Mouse (Mus musculus): ENCODE measurements at regions not wholly inside any gene's neighbourhood (a gene's known extent, or its start where the extent isn't known, plus 50 kb on each side); places are given as distances from the start of the nearest gene placed in this dataset.
A peak's percentile ranks its signal among the peaks of the same experiment; 100 is the strongest.

DNA sequence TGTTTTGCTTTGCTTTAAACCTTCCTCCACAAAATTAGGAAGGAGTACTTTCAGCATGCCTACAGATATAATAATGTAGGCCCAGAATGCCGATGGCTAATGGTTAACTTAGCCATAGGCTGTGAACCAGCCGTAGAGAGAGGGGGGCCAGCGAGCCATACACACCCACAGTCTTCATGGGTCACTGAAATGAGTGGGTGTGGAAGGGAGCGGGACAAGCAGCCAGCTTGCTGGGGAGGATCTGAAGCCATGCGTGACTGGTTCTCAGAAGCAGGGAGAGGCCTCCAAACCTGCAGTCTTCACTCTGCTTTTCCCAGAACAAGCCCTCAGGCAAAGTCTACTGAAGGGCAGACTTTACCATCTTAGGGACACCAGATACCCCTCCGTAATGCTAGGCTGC, 50.8 kb upstream of the Ptpn13 start:
- no peak for DNase-seq (ENCODE audit: low read depth)

DNA sequence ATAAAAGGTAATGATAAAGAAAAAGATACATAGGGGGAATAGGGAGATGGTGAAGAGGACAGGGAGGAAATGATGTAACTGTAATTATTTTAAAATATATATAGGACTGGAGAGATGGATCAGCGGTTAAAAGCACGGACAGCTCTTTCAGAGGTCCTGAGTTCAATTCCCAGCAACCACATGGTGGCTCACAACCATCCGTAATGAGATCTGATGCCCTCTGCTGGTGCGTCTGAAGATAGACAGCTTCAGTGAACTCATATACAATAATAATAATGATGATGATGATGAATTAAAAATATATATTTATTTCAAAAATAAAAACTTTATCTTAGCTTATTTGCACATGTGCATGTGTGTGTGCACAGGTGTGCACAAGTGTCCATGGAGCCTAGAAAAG, 51.9 kb upstream of the Ptpn13 start:
- no peak for DNase-seq (ENCODE audit: low read depth)

DNA sequence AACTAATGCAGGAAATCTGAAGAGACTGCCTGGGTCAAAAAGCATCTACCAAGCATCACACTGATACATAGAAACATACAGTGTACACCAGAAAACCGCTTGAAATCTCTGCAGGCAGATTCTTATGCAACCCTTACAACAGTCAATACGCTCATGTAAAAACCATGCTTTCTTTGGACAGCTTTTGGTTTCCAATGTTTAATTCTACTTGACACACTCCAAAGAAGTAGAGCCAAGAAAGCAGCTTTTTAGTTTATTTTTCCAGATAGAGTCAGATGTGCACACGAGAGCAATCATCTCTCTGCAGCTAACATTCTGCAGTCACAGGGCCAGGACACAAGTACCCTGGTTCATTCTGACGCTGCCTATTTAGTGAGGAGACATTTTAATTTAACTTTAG, 54.5 kb upstream of the Ptpn13 start:
- no peak for DNase-seq (ENCODE audit: low read depth)

DNA sequence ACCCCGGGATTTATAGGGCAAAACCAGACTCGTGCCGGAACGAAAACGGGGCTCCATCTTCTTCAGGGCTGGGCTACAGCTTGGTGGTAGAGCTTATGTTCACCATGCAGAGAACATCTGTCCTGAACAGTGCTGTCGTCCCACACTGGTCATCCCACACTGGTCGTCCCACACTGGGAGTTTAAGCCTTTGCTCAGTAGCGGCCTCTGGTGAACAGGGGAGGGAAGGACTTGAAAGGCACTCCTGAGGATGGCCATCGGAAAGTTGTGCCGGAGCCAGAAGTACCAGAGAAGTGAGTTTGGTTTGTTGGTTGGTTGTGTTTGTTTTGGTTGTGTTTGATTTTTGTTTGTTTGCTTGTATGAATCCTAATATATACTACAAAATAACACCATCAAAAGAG, 56.0 kb upstream of the Ptpn13 start:
- no peak for DNase-seq (ENCODE audit: low read depth)

DNA sequence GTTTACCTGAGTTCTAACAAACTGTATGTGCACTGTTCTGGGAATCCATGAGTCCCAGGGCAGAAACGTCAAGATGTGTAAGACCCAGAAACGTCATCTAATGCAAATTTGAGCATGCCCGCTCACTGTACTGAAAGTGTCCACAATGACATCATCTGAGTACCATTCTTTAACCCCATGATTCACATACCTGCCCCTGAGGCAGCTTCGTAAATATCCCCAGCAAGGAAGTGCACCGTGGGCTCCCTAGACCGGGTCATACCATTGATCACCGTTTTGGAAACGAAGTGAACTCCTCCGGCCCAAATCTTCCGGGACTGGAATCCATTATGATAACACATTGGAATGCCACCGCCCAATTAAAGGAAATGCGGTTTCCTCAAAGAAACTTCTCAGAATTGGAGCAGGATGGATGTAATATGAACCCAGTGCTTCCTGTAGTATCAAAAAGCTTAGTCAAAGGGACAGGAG, 57.8 kb upstream of the Ptpn13 start:
- peak; percentile 68 for DNase-seq (ENCODE audit: low read depth)

DNA sequence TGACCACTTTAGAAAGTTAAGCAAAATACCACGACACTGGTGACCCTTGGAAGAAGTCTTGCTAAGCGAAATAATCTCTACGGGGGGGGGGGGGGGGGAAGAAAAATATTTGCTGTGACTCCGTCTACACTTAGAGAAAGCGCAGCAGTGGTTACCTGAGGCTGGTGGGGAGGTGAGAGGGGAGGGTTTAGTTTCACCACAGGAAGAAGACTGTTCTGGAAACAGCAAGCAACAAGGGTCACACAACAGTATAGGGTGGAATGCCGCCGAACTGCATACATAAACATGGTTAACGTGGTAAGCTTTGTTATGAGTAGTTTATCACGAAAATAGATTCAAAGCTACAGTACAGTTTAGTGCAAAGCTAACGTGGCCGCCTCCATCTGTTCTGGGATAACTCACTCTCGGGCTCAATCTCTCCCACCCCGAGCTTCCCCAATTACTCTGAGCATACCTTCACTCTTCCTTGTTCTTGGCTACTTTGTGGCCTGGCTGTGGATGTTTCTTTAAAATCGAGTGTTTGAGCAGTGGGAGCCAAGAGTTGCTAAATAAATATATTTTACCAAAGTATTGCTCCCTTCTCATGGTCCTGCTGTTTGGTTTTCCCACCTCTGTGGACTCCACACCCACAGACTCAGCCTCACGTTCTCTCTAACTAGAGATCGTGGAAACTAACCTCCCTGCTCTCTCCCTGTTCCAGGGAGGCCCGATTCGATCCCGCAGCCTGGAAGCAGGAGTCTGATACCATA, 59.1 kb upstream of the Ptpn13 start:
- DNase-seq (ENCODE audit: low read depth): no peak

DNA sequence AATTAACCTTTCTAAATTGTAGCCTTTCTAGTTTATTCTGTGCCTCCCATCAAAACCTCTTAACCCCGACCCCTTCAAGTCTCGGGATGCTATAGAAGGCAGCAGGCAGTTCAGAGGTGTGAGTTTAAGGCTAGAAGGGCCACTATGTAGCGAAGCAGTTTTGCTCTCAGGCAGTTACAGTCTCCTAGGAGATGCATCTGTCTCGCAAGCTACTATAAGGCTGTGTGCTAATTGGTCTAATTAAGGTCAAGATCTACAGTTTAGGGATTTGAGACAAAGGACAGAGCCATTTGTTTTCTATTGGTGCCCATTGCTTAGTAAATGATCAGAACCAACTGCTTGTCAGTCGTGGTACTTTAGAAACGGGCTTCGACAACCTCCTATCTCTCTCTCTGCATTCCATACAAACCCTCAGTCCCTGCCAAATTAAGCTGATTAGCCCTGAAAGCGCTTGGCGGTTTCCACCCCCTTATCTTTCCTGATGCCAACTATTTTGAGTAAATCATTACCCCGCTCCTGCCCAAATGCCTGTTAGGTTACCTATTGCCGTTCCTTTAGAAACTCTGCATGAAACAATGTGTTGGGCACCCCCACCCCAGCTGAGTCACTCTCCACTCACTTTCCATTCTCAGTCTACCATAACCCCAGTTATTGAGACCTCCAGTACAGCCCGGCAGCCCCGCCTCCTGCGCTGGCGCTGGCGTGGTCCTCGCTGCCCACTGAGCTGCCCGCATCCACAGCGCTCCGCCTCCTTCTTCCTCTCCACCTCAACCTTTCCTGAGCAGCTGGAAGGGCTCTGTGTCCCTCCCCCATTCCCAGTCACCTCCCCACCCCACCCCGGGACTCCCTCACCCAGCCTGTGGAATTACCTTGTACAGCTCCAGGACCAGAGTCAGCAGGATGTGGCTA, 59.9 kb upstream of the Ptpn13 start:
- DNase-seq (ENCODE audit: low read depth): no peak

DNA sequence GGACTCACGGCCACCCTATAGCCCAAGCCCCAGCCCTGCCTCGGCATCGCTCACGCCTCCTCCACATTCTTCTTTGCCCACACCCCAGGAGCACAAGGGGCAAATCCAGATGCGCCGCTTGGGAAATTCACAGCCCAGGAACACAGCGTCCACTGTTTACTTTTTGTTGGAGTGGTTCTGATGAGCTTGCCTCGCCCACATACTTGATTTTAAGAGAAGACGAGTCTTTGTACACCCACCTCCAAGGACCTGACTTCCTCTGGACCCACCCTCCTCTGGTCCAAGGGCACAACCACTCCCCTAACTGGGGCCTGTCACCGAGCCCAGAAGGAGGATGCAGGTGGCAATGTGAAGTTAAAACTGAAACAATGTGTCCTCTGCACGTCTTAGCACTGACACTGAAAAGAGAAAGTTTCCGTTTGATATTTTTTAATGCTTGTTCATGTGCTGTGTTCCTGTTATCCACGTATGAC, 64.2 kb upstream of the Ptpn13 start:
- peak; percentile 53 for DNase-seq (ENCODE audit: low read depth)

DNA sequence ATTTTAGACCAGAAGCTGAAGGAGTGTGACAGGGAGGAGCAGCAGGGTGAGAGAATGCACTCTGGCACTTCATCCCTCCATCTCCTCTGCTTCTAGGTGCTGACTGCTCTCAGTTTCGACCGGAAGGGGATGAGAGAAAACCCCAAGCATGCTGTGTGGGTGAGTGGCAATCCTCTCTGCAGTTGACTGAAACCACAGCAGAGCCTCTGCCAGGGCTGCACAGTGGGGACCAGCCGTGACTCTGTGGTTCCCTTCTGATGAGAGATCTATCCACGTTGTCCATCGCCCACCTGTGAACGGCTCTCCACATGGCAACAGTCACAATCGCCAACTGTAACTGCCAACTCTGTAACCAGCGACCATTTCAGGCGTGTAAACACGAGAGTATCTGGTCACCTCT, 64.6 kb upstream of the Ptpn13 start:
- peak; percentile 61 for DNase-seq (ENCODE audit: low read depth)

DNA sequence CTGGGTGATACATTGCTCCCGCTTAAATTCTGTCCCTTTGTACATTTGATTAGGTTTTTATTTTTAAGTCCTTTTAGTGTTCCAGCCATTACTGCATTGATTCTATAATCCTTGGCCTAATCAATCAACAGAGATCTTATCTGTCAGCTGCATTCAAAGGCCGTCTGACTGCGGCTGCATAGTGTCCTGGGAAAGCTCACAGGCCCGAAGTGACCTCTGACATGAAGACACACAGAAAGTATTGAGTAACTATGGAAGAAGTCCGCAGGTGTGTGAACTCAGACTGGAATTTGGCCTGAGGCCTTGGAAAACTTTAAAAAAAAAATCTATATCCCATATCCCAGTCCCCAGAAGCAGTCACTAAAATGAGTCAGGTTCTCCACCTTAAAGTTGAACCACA, 67.4 kb upstream of the Ptpn13 start:
- no peak for DNase-seq (ENCODE audit: low read depth)

DNA sequence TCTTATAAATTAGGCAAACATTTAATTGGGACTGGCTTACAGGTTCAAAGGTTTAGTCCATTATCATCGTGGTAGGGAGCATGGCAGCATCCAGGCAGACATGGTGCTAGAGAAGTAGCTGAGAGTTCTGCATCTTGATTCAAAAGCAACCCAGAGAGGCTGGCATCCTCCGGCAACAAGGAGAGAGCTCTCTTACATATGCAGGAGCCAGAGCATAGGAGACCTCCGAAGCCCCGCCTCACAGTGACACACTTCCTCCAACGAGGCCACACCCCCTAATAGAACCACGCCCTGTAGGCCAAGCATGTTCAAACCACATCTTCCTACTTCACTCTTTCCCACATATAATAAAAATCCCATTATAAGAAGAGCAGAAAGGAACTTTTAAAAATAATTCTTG, 68.5 kb upstream of the Ptpn13 start:
- DNase-seq (ENCODE audit: low read depth): no peak

DNA sequence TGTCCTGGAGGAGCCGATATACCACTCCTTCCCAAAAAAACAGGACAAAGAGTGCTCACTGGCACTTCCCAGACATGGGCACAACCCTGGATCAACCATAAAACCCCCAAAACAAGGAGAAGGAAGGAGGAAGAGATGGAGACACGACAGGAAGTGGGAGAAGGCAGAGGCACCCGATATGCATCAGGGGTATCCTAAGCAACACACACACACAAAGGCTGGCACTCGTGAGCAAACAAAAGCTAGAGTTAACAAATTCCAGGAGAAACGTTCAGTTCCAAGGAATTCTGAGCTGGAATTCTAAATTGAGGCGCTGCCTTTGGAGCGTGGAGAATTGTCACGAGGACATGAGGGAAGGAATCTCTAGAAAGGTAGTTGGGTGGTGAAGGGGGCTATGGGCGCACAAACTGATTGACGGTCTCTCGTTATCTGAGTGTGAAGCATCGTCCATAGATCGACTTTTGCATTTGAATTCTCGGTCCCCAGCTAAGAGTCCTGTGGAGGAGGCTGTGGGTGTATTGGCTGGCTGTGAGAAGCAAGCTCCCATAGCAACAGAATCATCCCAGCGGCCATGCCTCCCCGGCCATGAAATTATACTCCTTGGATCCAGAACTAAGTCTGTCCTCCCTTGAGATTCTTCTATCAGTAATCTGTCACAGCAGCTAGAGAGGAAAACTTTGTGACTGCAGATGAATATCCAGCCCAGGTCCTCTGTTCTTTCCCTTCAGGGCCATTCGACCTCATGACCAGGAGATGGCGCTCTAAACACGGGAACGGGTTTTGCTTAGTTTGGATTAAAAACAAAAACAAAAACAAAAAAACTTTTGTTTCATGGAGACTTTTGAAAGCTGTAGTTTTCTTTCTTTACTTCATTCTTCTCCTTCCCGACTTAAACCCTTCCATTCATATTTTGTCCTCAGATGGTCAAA, 69.4 kb upstream of the Ptpn13 start:
- DNase-seq (ENCODE audit: low read depth): peak; percentile 73

DNA sequence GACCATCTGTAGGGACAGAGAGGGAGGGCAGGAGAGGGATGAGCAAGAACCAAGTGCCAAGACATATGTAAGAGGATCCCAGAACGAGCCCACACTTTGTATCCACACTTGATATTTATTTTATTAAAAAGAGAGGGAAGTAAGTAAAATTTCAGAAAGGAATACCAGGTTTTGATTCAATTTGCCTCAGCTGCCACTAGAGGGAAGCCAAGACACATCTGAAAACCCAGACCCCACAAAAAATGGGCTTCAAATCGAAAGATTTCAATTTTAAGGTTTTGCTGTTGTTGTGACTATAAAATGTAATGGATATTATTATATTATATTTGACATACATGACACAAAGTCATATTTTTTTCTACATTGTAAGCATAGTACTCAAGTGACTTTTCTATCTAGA, 81.1 kb upstream of the Ptpn13 start:
- peak; percentile 30 for DNase-seq (ENCODE audit: low read depth)

DNA sequence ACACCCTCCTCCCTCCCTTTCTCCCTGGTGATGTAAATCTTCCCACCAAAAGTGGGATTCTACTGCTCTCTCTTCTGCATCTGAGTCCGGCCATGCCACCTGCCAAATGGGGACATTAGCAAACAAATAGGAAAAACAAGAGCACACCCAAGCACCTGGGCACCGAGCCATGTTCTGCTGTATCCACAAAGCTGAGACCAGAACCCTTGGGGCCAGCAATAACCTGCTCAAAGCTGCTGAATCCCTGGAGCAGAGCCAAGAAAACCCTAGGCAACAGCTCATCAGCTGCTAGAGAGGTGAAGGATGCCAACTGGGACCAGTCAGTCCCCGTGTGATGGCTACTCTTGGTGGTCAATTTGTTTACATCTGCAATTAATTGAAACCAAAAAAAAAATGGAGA, 83.5 kb upstream of the Ptpn13 start:
- no peak for DNase-seq (ENCODE audit: low read depth)

DNA sequence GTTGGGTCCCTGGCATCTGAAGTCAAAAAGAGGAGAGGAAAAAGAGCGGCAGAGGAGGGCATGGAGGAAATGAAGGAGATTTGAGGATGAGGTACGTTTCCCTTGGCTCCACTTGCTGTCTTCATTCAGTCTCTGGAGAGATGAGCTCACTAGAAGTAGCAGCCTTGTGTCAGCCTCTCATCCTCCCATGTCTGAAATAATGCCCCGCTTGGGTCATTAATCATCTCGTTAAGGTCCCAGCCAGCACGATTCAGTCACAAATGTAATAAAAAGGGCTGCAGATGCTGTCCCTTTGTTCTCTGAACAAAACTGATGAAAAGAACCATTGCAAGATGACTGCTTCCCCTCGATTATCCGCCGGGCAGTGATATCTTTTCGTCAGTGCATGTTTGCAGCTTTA, 84.4 kb upstream of the Ptpn13 start:
- DNase-seq (ENCODE audit: low read depth): no peak

DNA sequence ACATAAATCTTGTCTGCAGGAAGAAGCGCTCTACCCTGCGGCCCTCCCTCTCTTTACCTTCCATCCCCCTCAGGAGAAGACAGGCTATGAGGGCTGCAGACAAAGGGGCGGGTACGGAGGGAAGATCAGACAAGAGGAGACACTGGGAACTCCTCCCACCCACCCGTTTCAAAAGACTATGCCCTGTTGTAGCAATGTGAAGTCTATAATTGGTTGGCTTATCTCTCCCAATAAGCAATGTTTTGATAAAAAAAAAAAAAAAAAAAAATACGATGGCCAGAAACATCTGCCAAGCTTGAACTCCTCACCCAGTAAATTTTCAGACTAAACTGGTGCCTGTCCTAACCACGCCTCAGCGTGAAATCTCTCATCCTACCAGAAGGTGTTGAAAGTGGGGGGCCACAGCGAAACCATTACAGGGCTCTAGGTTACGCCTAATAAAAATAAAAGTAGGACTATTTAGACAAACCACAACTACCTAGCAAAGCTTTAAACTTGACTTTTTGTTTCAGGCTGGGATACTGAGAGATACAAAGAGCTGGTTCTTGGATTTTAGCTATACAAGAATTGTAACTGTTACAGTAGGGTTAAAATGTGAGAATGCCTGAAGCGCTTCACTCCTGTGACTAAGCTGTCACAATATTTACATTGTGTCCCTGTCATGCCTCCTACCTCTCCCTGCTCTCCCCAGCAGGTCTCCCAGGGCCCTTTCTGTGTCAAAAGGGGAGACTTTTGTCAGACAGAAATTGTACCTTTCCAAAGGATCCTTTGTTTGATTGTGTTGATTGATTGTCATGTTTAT, 88.1 kb upstream of the Ptpn13 start:
- no peak for DNase-seq (ENCODE audit: low read depth)

DNA sequence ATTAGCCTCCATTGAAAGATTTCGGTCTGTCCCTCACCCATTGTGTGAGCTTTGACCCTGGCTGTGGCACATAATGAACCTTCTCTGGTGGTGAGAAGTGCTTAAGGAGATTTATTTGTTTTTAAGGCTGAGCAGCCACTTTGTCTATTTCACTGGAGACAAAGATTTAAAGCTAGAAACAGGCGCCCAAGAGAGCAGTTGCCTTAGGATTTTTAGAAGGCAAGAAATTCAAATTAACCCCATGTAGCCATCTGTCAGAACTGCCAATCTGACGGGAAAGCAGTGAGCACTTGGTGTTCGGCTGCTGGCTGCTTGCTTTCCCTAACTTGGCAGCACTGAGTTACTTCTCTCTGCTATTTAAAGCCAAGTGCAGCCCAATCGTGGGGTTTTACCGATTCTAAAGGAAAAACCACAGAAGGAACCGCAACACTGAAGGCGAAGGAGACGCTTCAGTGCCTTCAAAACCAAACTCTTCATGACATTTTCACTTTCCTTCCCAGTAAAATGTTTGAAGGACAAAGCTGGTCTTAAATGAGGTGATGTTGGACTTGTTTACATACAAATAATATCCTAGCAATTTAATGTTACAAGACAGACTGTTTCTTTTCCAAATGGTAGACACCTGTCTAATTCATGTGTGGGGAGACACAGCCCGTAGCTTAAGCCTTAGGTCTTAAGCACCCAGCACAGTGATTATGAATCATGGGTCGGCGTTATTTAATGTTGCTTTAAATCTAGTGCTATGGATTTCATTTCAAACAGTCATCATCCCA, 88.9 kb upstream of the Ptpn13 start:
- DNase-seq (ENCODE audit: low read depth): no peak

DNA sequence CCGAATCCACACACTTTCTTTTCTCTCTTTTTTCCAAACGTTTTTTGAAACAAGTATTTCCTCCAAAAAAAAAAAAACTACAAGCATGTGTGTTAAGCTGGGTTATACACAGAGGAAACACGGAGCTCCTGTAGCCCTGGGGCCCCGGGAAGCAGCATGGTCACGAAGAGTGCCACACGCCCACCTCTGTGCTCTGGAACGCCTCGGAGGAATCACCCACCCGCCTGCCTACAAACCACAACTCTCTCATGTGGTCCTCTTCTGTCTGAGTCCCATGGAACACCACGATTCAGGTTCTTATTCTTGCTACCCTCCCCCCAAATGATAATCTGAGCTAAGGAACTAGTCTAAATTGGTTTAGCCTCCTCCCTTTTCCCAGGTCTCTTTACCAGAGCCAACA, 98.6 kb upstream of the Ptpn13 start:
- no peak for DNase-seq (ENCODE audit: low read depth)

DNA sequence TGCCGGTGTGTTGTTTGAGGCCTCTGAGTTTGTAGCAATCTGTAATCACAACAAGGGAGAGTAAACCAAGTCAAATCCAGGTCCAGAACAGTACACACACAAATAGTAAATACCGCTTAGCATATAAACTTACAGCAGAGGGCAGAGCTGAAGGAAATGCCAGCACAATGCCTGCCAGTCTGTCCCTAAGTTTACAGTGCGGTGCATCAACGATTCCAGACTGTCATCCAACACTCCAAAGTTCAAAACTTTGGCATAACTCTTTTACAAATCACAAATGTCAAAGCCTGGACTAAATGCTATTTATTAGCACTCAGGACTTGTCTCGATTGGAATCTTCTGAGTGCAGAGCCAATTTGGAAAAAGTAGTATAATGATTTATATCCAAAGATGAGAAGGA, 104.7 kb upstream of the Ptpn13 start:
- no peak for DNase-seq (ENCODE audit: low read depth)

DNA sequence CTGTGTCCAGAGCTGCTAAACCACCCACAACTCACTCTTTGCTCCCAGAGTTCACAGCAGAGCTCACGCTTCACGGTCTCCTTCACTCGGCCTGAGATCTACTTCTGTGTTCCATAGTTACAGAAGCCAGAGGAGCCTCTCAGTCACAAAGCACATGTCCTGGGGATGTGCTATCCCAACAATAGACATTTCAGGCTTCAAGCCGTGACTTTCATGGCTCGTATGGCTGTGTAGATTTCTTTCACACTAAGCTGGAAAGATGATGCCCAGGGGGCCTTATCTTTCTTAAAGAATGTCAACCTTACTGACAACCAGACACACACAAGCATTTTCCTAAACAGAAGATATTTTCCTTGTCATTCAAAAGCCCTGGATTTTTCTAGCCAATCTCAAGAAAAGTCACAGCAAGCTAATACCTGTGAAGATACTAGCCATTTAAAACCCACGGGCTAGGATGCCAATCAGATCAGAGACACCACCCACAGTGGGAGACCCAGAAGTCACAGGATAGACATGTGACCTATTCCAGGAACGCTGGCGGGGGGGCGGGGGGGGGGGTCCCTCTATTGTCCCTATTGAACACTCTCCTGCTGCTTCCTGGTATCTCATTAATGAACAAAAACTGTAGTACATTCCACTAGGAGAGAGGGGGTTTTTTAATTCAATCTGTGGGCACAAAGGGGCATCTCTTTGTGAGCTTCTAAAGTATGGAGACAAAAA, 98.8 kb upstream of the Mapk10 start:
- DNase-seq (ENCODE audit: low read depth): no peak

Measured in naive thymus-derived CD4-positive, alpha-beta T cell, adult 2 months (primary cell).